Mouse (Mus musculus): ENCODE measurements around the gene Fam32a. TPM values are rescaled to one million over a fixed set of nuclear protein-coding genes. Genes with fewer than 3 reads are reported as not detected.

Gene Fam32a
- polyA plus RNA-seq (2017; shearing (Covaris generic)): 100 to 1,000 TPM in 1 of 2 experiments, 10 to 100 TPM in 1; 99.6 to 129 TPM

GRCm38 (mm10) chr8:72219541-72220363, at the start of gene Fam32a:
Gene Fam32a (plus strand): TSS chr8:72219730.

GRCm38 (mm10) chr8:72189417-72190214, 29.9 kb upstream of the Fam32a start, which contains the start of gene Hsh2d:
Gene Hsh2d (plus strand): TSS chr8:72189638.

GRCm38 (mm10) chr8:72212751-72213150, 6.8 kb upstream of the Fam32a start, which contains the start of gene Cib3:
Gene Cib3 (minus strand): TSS chr8:72212837.

GRCm38 (mm10) chr8:72213536-72213935, 6.0 kb upstream of the Fam32a start, which contains the start of gene Gm11034:
Gene Gm11034 (minus strand): TSS chr8:72213636.

GRCm38 (mm10) chr8:72239499-72240402, 20.2 kb downstream of the Fam32a start, which contains the start of gene Ap1m1:
Gene Ap1m1 (plus strand): TSS chr8:72240018.

Other genes starting within 250 kb of the Fam32a start
- gene Cyp4f18, start 210.1 kb upstream of the Fam32a start, polyA plus RNA-seq (2017; shearing (Covaris generic)): 1 to 10 TPM in 1 of 2 experiments, under 1 TPM in 1; 0.38 to 5.8 TPM
- gene Olfr372, start 178.5 kb upstream of the Fam32a start, polyA plus RNA-seq (2017; shearing (Covaris generic)): under 1 TPM; 0.11 to 0.52 TPM
- under 1 TPM; 0.18 to 0.42 TPM for gene Olfr373, start 136.6 kb upstream of the Fam32a start, polyA plus RNA-seq (2017; shearing (Covaris generic))
- under 1 TPM; 0.10 to 0.33 TPM for gene Olfr374, start 112.7 kb upstream of the Fam32a start, polyA plus RNA-seq (2017; shearing (Covaris generic))
- 100 to 1,000 TPM; 214 to 470 TPM for gene Tpm4, start 84.8 kb upstream of the Fam32a start, polyA plus RNA-seq (2017; shearing (Covaris generic))
- 100 to 1,000 TPM; 208 to 219 TPM for gene Rab8a, start 58.5 kb upstream of the Fam32a start, polyA plus RNA-seq (2017; shearing (Covaris generic))
- gene Hsh2d, start 30.1 kb upstream of the Fam32a start, polyA plus RNA-seq (2017; shearing (Covaris generic)): 10 to 100 TPM; 32.5 to 35.8 TPM
- gene Cib3, start 6.9 kb upstream of the Fam32a start, polyA plus RNA-seq (2017; shearing (Covaris generic)): 1 to 10 TPM in 1 of 2 experiments, not detected in 1; 1.2 TPM
- gene Gm11034, start 6.1 kb upstream of the Fam32a start, polyA plus RNA-seq (2017; shearing (Covaris generic)): not detected
- 100 to 1,000 TPM; 171 to 175 TPM for gene Ap1m1, start 20.3 kb downstream of the Fam32a start, polyA plus RNA-seq (2017; shearing (Covaris generic))
- 1 to 10 TPM; 4.1 to 5.1 TPM for gene Gm10282, start 85.5 kb downstream of the Fam32a start, polyA plus RNA-seq (2017; shearing (Covaris generic))
- 100 to 1,000 TPM; 511 to 553 TPM for gene Klf2, start 99.3 kb downstream of the Fam32a start, polyA plus RNA-seq (2017; shearing (Covaris generic))
- gene Eps15l1, start 201.7 kb downstream of the Fam32a start, polyA plus RNA-seq (2017; shearing (Covaris generic)): 10 to 100 TPM; 44.2 to 44.3 TPM
- gene Calr3, start 224.1 kb downstream of the Fam32a start, polyA plus RNA-seq (2017; shearing (Covaris generic)): under 1 TPM; 0.18 to 1.00 TPM
- gene 1700030K09Rik, start 224.2 kb downstream of the Fam32a start, polyA plus RNA-seq (2017; shearing (Covaris generic)): 1 to 10 TPM; 5.7 to 7.3 TPM